Mouse (Mus musculus) adrenal gland, adult 8-10 months (tissue): Measurements from ENCODE around the gene Lpo. TPM values are rescaled to one million over a fixed set of nuclear protein-coding genes. Genes with fewer than 3 reads are reported as not detected.

Experiments used
- DNase-seq: peaks from one replicate; pipeline ENCODE4 v3.0.0; 2022
- microRNA-seq, 2 experiments: library from miRNA; unstranded; fragments of <30 nt; microRNA quantifications; one replicate each; pipeline ENCODE4 v1.2.0; 2022
- total RNA-seq, 4 experiments: library from RNA; stranded (reverse); gene quantifications; 2 replicates each; pipeline ENCODE4 v1.2.4; 2022

The Lpo gene
- total RNA-seq, 4 experiments from 2014 or later: not detected

DNA sequence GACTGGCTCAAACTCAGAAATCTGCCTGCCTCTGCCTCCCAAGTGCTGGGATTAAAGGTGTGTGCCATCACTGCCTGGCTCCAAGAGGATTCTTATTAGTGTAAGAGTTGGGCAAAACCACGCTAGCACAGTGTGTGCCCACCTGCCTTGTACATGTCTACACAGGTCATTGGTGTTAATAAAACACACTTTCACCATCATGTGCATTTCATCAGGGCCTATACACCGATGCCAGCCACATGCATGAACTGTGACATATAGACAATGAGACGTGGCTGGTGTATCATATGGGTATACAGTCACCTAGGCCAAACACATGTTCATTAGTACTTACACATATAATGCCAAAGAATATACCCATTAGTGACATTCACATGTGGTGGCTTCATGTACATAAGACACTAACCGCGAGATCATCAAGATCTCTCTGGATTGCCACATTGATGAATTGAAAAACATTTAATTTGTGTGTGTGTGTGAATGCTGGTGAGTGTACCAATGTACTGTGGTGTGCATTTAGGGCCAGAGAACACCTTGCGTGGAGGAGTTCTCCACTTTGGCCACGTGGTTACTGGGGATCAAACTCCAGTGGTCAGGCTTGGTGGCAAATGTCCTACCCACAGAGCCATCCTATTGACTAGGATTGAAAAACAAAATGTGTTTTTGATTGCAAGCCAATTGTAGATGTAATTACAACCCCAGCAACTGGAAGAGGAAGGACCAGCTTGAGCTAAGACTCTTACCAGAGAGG, 69.8 kb downstream of the Lpo start:
- DNase-seq: no peak

DNA sequence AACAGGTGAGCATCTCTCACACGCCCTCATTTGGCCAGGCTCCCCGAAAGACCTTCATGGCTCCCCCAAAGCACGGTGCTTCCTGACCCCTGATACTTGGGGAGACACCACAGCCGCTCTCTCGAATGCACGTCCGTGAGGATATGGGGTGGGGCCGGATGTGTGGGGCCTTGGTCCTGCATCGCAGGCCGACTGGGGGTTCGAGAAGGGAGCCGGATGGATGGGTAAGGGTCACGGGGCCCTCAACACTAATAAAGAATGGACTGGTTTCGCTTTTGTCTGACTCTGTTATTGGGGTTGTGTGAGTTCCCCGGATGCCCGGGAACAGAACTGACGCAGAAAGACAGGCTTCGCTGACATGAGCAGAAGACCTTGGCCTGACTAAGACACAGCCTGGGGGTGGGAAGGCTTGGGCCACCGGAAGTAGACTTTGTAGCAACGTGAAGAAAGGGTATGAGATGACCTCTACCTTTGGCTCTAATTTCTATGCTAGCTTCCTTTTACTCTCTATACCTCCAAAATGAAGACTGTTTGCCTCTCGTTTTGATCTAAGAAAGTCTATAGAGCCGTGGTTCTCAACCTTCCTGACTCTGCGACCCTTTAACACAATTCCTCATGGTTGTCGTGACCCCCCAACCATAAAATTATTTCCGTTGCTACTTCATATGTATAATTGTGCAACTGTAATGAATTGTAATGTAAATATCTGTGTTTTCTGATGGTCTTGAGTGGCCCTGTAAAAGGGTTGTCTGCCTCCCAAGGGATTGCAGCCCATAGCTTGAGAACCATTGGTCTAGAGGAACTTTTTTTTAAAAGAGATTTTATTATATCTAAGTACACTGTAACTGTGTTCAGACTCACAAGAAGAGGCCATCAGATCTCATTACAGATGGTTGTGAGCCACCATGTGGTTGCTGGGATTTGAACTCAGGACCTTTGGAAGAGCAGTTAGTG, 70.8 kb downstream of the Lpo start:
- DNase-seq: no peak

Small RNA genes lying within 50 kb of the gene (microRNA-seq; reads per million reads assigned to microRNA genes)
- gene Mir142 (0 reads per million in 2 experiments), gene Mir142b (0 reads per million in 2 experiments)

Other genes starting within 250 kb of the Lpo start
- gene Mtmr4, start 236.1 kb downstream of the Lpo start, total RNA-seq: 10 to 100 TPM; 33.5 to 38.1 (median 34.7) TPM
- under 1 TPM in 2 of 4 experiments, not detected in 2; 0.27 to 0.49 TPM for gene Hsf5, start 211.1 kb downstream of the Lpo start, total RNA-seq
- gene Rnf43, start 165.6 kb downstream of the Lpo start, total RNA-seq: 10 to 100 TPM in 2 of 4 experiments, 1 to 10 TPM in 2; 4.8 to 17.8 (median 10.7) TPM
- gene Supt4a, start 90.7 kb downstream of the Lpo start, total RNA-seq: 10 to 100 TPM; 73.7 to 85.1 (median 84.2) TPM
- 10 to 100 TPM in 2 of 4 experiments, 1 to 10 TPM in 2; 5.9 to 32.3 (median 18.0) TPM for gene Tspoap1, start 67.7 kb downstream of the Lpo start, total RNA-seq
- gene Mpo, start 34.7 kb downstream of the Lpo start, total RNA-seq: not detected
- 10 to 100 TPM; 11.0 to 23.7 (median 15.9) TPM for gene Mks1, start 24.9 kb upstream of the Lpo start, total RNA-seq
- not detected for gene Epx, start 47.2 kb upstream of the Lpo start, total RNA-seq
- gene Olfr462, start 64.0 kb upstream of the Lpo start, total RNA-seq: not detected
- not detected for gene Olfr463, start 69.1 kb upstream of the Lpo start, total RNA-seq
- not detected for gene Olfr464, start 92.7 kb upstream of the Lpo start, total RNA-seq
- 100 to 1,000 TPM; 271 to 301 (median 294) TPM for gene Dynll2, start 159.2 kb upstream of the Lpo start, total RNA-seq
- 100 to 1,000 TPM; 230 to 311 (median 252) TPM for gene Srsf1, start 219.1 kb upstream of the Lpo start, total RNA-seq
- gene Vezf1, start 240.0 kb upstream of the Lpo start, total RNA-seq: 10 to 100 TPM; 42.1 to 71.0 (median 59.4) TPM